In the genomic region with DNA sequence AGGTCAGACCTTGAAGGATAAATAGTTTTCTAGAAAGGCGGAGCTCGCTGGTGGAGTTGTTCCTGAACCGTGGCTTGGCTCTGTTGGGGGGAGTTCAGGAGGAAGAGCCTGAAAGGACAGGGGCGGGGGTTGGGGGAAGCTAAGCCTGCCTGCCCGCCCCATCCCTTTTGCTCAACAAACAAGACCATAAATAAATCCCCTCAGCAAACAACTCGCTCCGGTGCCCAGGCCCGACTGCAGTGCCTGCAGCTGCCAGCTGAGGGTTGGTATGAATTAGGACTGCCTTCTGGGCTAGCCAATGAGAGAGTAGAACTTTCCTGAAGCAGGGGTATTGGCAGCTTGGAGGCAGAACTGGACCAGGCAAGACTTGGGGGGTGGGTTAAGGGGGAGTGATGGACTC, we compare ENCODE assay signal across 7 mouse cellular contexts. TPM values are rescaled to one million over a fixed set of nuclear protein-coding genes. Genes with fewer than 3 reads are reported as not detected.
DNase-seq lines count a peak whose midpoint lies in the region; ATAC-seq and TF ChIP-seq lines count a peak whose summit lies in the region.

No protein-coding gene starts in this region.

- H3K9me3 ChIP-seq in hindbrain, embryonic 16.5 days (ENCODE audit: control insufficient read depth, low read length), result no peaks in the 10 kb centered on the region

- peak; percentile 82 for DNase-seq in adrenal gland, postnatal 14 days
- DNase-seq in cerebellum, postnatal 25 days, result peak; percentile 60 to 72
- peak; percentile 58 to 76 for DNase-seq in gastrocnemius, adult 8-10 months (ENCODE audit: low spot score in 2 of 2)
- DNase-seq in left cerebral cortex, adult 8-10 months (ENCODE audit: low spot score in 2 of 2), result peak; percentile 61 to 63

- H3K36me3 ChIP-seq in hindbrain, embryonic 16.5 days (ENCODE audit: control insufficient read depth, insufficient read depth, low read length), result no peaks in the 10 kb centered on the region
- no peaks in the 10 kb centered on the region for H3K36me3 ChIP-seq in macrophage (ENCODE audit: inconsistent target)
- H3K36me3 ChIP-seq in small intestine, adult 2 months (ENCODE audit: control insufficient read depth, insufficient read depth, low read length), result no peaks in the 10 kb centered on the region

- TF ChIP-seq CTCF in small intestine, adult 2 months (IDR thresholded peaks at IDR 0.05; ENCODE audit: extremely low read depth, insufficient read length, insufficient replicate concordance, low read depth, low read length), result no peak

- peaks cover 5% of the 10 kb centered on the region; the same call in 1 of the 2 replicates for H3K4me1 ChIP-seq in hindbrain, embryonic 16.5 days (ENCODE audit: control insufficient read depth, insufficient read depth, low read depth, low read length)
- H3K4me1 ChIP-seq in small intestine, adult 2 months (ENCODE audit: control insufficient read depth, insufficient read depth, insufficient read length, low read length), result peaks cover 11% of the 10 kb centered on the region

- H3K9ac ChIP-seq in hindbrain, embryonic 16.5 days (ENCODE audit: low read depth, low read length), result peak overlapping the region; percentile 74

- no peaks in the 10 kb centered on the region for H3K79me2 ChIP-seq in macrophage (ENCODE audit: inconsistent target)

- peak; percentile 74 for ATAC-seq in hindbrain, embryonic 16.5 days

- peak overlapping the region; percentile 91 for H3K4me2 ChIP-seq in hindbrain, embryonic 16.5 days (ENCODE audit: low read length)

- no peaks in the 10 kb centered on the region for H3K27me3 ChIP-seq in hindbrain, embryonic 16.5 days (replicated peaks; ENCODE audit: control insufficient read depth, insufficient read depth, low read length)
- no peaks in the 10 kb centered on the region for H3K27me3 ChIP-seq in small intestine, adult 2 months (ENCODE audit: control insufficient read depth, insufficient read depth, low read length)

- 1% methylated on average over 8 of the region's 8 CpGs for WGBS in hindbrain, embryonic 16.5 days
- WGBS in macrophage (ENCODE audit: missing documents), result 11% methylated on average over 8 of the region's 8 CpGs
- 4% methylated on average over 8 of the region's 8 CpGs for WGBS in small intestine, adult 2 months

- peak overlapping the region; percentile 67 for H3K4me3 ChIP-seq in hindbrain, embryonic 16.5 days (ENCODE audit: low read length)
- peak overlapping the region; percentile 63 for H3K4me3 ChIP-seq in macrophage (ENCODE audit: inconsistent target)
- peak overlapping the region; percentile 68 for H3K4me3 ChIP-seq in small intestine, adult 2 months (ENCODE audit: low read depth, low read length)

- no peak for TF ChIP-seq POLR2A in small intestine, adult 2 months (IDR thresholded peaks at IDR 0.05; ENCODE audit: low read depth, low read length)

- no peak overlapping the region; the same call in 1 of the 2 replicates for H3K27ac ChIP-seq in hindbrain, embryonic 16.5 days (ENCODE audit: low read depth, low read length)
- no peak overlapping the region for H3K27ac ChIP-seq in macrophage
- no peak overlapping the region for H3K27ac ChIP-seq in small intestine, adult 2 months (ENCODE audit: insufficient read depth, low read depth, low read length)

RNA-seq across cellular contexts. Expression of a gene that starts 1.3 kb away (rescaled TPM):
- 142 and 201 TPM in 2 replicates for total RNA-seq in adrenal gland, postnatal 14 days (2021)
- total RNA-seq in gastrocnemius, adult 8-10 months (2022), result 100 to 1,000 TPM; 171 to 206 (median 197) TPM
- polyA plus RNA-seq in hindbrain, embryonic 16.5 days (2015; fragmentation: Nextera tagmentation; extraction: Ambion mirVana), result 40.7 and 41.5 TPM in 2 replicates
- total RNA-seq in left cerebral cortex, adult 8-10 months (2022), result 10 to 100 TPM; 56.1 to 59.2 (median 58.1) TPM
- total RNA-seq in macrophage (2018; cell fraction: chromatin; rRNA removed), result 1 to 10 TPM in 16 of 26 experiments, under 1 TPM in 3, not detected in 7; 0.41 to 8.6 (median 3.3) TPM
- 1 to 10 TPM; 2.2 to 9.9 (median 4.9) TPM for total RNA-seq in macrophage (2018; cell fraction: cytosol; rRNA removed)
- total RNA-seq in macrophage (2018; cell fraction: nucleus; rRNA removed), result 1 to 10 TPM in 24 of 26 experiments, under 1 TPM in 1, not detected in 1; 0.92 to 9.3 (median 2.1) TPM
- 6.0 to 13.6 TPM (median 7.1 TPM) in 3 replicates for polyA plus RNA-seq in macrophage (2018)
- 3.9 and 5.4 TPM in 2 replicates for polyA plus RNA-seq in small intestine, adult 2 months (2012; rRNA removed)
